Mouse (Mus musculus) spleen, adult 18-20 months (tissue): ENCODE data around the gene Zdhhc21.

ENCODE experiments used
- DNase-seq, 2 experiments: peaks; one replicate each; pipeline ENCODE4 v3.0.0; 2022; ENCODE audit warnings: mixed read lengths in 2 of 2

Zdhhc21 gene

GRCm38 (mm10) chr4:82859131-82860125, at the start of gene Zdhhc21:
Zdhhc21 (minus strand) TSS chr4:82859958.
- DNase-seq, result peak; percentile 64 to 77

DNA sequence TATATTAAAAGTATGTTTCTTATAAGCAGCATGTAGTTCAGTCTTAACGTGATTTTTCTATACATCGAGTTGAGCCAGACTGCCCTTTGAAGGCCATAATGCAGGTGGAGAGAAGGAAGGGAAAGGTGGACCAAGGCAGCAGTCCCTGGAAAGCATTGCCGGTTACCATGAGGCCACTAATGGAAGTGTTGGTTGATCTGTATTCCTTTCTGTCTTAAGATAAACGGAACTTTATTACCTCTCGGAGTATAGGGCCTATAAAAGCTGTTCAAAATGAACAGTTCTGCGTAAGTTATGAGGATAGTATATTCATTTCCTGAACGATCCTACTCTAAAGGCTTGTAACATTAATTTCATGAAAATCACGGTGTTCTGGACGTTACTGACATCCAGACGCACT, 35.5 kb upstream of the Zdhhc21 start:
- DNase-seq, result no peak

DNA sequence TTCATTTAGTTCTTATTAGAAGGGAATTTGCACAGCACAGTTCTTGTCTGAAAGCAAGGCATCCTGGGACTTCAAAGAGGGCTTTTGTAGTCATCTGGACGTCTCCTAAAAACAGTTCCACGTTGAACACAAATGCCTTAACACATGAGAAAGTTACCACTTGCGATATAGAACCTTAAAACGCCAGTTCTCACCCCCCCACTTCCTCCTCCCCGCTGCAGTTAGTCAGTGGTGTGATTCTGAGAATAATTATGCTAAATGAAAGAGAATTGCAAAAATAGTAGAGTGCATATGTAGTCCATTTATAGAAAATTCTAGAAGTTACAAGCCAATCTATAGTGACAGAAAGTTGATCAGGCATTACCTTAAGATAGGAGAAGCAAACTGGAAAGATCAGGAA, 32.5 kb upstream of the Zdhhc21 start:
- DNase-seq, result no peak

GRCm38 (mm10) chr4:82891566-82891965, 31.8 kb upstream of the Zdhhc21 start:
- DNase-seq, result no peak

GRCm38 (mm10) chr4:82891049-82891448, 31.3 kb upstream of the Zdhhc21 start:
- DNase-seq, result no peak

GRCm38 (mm10) chr4:82890585-82890984, 30.8 kb upstream of the Zdhhc21 start:
- no peak for DNase-seq

- DNase-seq, result no peak
These were observed 26.4 kb upstream of the Zdhhc21 start for GRCm38 (mm10) chr4:82886148-82886547.

GRCm38 (mm10) chr4:82885535-82885913, 25.8 kb upstream of the Zdhhc21 start:
- no peak for DNase-seq

GRCm38 (mm10) chr4:82884636-82885534, 25.1 kb upstream of the Zdhhc21 start, which contains the start of gene Cer1:
Cer1 (minus strand) TSS chr4:82885148.
- DNase-seq, result no peak

DNA sequence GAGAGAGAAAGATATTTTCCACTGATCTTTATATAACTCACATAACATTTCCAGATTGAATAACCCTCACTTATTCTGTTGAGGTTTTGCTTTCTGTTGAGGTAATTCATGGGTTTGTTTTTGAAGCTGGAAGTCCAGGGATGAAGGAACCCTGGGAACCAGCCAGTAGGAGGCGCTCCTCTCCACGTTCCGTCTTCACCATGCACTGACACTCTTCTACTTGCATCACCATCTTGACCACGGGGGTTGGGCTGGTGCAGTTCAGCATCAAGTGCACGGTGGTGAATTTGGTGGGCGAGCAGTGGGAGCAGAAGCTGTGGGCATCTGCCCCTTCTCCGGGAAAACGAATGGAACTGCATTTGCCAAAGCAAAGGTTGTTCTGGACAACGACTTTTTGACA, 22.7 kb upstream of the Zdhhc21 start:
- DNase-seq, result no peak

GRCm38 (mm10) chr4:82881366-82881765, 21.6 kb upstream of the Zdhhc21 start:
- no peak for DNase-seq

GRCm38 (mm10) chr4:82880243-82880642, 20.5 kb upstream of the Zdhhc21 start:
- DNase-seq, result no peak

DNA sequence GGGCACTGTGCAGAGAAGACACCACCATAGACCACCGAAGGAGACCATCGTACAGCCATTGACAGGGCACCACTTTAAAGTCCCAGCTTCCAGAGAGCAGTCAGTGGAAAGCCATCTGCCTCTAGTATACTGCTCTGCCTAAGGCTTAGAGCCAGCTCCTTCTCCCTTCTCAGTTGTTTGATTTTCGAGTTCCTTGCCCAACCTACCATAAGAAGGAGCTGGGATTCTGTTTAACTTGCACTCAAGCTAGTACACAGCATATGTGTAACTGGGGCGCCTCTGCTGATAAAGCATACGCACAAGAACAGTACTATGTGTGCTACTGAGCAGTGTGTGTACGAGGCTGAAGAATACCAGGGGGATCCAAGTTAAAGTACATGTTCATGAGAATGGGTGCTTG, 19.4 kb upstream of the Zdhhc21 start:
- no peak for DNase-seq

GRCm38 (mm10) chr4:82876656-82877055, 16.9 kb upstream of the Zdhhc21 start:
- DNase-seq, result no peak

DNA sequence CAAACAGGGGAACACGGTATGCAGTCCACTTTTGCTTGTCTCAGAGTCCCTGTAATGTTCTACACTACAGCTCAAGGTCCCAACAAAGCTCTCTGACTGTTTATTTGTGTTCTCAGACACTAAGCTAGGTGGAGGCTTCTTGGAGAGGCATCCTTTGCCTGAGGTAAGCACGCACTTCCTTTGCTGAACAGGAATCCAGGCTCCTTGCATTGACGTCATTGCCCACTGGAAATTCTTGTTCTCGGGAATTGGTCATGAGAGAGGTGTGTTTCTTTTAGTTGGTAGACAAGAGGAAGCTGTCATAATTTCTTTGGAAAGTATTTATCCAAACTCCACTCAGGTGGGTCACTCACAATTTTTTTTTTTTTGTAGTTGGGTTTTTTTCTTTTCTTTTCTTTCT, 15.8 kb upstream of the Zdhhc21 start:
- no peak for DNase-seq

DNA sequence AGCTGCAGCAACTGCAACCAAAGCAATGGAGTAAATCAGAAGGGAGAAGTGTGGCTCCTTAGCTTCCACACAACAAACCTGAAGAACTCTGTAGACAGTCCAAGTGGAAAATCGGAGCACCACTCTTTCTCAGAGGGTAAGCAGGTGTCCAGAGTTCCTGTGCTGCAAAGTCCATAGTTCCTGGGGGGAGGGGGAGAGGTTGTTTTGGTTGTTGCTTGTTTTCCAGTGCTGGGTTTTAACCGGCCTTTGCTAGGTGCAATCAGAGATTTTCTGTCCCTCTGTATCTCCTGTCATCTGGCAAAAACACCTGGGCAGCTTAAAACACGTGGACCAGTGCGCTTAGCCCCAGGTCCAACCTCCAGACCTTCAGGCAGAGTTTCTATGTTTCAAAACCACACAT, 15.0 kb upstream of the Zdhhc21 start:
- DNase-seq, result no peak

DNA sequence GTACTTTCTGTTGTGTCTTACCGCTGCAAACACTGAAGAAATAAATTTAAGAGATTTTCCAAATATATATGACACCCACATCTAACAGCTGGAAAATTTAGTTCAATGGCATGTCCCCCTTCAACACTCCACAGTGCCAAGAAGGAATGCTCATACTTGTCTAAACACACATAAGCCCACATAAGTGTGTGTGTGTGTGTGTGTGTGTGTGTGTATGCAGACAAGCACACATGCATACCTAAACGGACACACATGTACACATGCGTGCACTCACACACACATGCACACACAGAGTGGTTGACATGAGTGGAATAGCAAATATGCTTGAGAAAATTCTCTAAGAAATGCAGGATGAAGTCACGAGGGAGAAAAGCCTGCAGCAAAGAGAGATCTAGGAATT, 12.8 kb upstream of the Zdhhc21 start:
- DNase-seq, result no peak

DNA sequence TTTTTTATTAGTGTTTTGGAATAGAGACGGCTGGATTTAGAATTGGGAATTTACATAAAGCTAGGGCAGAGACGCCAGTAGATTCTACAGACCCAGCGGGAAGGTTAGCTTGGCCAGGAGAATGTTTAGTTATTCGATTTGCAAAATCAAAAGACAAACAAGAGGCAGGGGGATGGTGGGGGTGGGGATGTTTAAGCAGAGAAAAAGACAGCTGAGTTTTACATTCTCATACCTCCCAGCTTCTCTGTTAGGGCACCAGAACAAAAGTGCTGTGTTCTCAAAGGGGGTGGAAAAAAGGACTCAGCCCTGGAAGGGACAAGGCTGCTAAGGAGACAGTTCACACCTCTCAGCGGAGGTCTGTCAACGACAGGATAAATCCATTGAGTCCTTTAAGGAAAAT, 12.4 kb upstream of the Zdhhc21 start:
- no peak for DNase-seq

DNA sequence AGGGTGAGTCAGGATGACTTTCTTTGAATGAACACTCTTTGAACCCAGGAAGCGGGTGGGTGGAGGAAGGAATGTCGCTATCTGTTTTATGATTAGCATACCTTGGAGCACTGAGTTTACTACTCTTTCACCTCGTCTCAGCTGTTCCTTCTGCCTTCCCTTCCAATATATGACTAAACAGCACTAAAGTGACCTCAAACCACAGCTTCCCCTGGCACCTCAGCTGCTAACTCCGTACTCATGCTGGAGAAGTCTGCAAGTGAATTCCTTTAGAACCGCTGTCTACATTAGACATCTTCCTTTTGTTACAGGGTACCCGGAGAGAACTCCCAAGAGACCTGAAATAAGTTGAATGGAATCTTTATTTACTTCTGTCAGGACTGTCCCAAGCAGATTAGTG, 11.2 kb upstream of the Zdhhc21 start:
- DNase-seq, result no peak

- DNase-seq, result no peak
These were observed 8.1 kb upstream of the Zdhhc21 start for GRCm38 (mm10) chr4:82867731-82868445.

DNA sequence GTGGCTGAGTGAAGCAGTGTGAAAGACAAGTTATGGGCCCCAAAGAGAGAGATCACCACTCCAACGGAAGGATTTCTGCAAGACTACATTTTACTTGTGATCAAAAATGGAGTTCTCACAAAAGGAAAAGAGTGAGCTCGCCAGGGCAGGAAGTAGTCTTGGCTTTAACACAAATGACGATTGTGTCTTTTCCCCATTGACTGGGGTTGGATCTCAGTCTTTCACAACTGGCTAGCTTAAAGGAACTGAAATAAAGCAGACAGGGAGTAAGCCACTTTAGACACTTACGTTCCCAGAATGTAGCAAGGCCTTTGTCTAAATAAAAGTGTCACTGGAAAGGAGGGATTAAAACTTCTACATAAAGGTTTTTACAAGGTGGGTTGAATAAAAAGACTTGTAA, 7.4 kb upstream of the Zdhhc21 start:
- no peak for DNase-seq

DNA sequence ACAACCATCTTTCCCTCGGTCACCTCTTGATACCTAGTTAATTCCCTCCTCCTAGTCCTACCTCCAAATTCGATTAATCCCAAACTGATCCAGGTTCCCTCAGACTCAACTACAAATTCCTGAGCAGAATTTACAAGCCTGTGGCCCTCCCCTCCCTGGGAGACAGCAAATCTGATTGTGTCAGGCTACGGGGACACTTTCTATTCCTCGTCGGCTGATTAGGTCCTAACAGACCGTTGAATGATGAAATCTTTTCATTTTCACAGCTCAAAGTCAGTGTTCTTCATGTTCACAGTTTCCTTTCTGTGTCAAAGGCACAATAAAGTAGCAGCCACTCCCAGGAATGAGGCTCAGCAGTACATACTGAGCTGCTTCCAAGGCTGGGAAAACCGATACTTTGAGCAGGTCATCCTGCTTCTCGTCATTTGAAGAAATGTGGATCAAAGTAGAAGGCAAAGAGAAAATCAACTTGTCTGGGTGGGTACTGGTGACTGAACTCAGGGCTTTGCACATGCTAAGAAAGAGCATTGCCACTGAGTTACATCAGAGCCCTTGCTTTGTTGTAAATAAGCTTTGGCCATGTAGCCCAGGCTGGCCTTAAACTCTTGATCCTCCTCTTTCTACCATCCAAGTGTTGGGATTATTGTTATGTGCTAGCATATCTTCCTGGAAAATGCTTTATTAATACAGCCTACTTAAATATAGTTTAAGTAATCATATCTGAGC, 5.4 kb upstream of the Zdhhc21 start:
- no peak for DNase-seq
